Mouse (Mus musculus) forebrain, embryonic 16.5 days (tissue): ENCODE measurements around the gene Mier2. TPM values are rescaled to one million over a fixed set of nuclear protein-coding genes. Genes with fewer than 3 reads are reported as not detected.
A peak's percentile ranks its signal among the peaks of the same experiment; 100 is the strongest.

Source experiments
- ATAC-seq: fragments of 200-750 bp; cut with Nextera tagmentation; 2 replicates; pipeline ENCODE4 v1.8.0; 2017; ENCODE audit warnings: mild to moderate bottlenecking, moderate library complexity
- H3K27ac ChIP-seq: fragments of 300-500 bp; sonication (generic); 2 replicates; pipeline ENCODE4 v1.5.1; 2014; ENCODE audit warnings: low read length, control low read depth
- H3K27me3 ChIP-seq: fragments of 300-500 bp; sonication (generic); replicated peaks from 2 replicates; pipeline ENCODE4 v1.6.1; 2014; ENCODE audit warnings: low read length; ENCODE audit not compliant: control insufficient read depth, insufficient read depth
- H3K36me3 ChIP-seq: fragments of 300-500 bp; sonication (generic); 2 replicates; pipeline ENCODE4 v1.6.1; 2014; ENCODE audit not compliant: control insufficient read depth, insufficient read depth
- H3K4me1 ChIP-seq: fragments of 300-500 bp; sonication (generic); replicated peaks from 2 replicates; pipeline ENCODE4 v1.6.1; 2014; ENCODE audit warnings: low read length; ENCODE audit not compliant: control insufficient read depth, insufficient read depth
- H3K4me2 ChIP-seq: fragments of 300-500 bp; sonication (generic); 2 replicates; pipeline ENCODE4 v1.6.1; 2014; ENCODE audit warnings: mild to moderate bottlenecking, low read length, control low read depth
- H3K4me3 ChIP-seq: fragments of 300-500 bp; sonication (generic); replicated peaks from 2 replicates; pipeline ENCODE4 v1.5.1; 2014; ENCODE audit warnings: mild to moderate bottlenecking, low read length, control low read depth
- H3K9ac ChIP-seq: fragments of 300-500 bp; sonication (generic); replicated peaks from 2 replicates; pipeline ENCODE4 v1.6.1; 2014; ENCODE audit warnings: low read depth, low read length, control low read depth
- H3K9me3 ChIP-seq: fragments of 300-500 bp; sonication (generic); 2 replicates; pipeline ENCODE4 v1.6.1; 2016; ENCODE audit warnings: low read length; ENCODE audit not compliant: control insufficient read depth
- WGBS: fragments of 180-500 bp; shearing (Covaris S2); extraction: QIAGEN DNeasy Blood & Tissue Kit; methylation state at CpG from one replicate; pipeline ENCODE4 v1.1.7; 2014; 5-methylcytosine and 5-hydroxymethylcytosine counted together
- polyA plus RNA-seq: library from polyadenylated mRNA; unstranded; fragments of >200 nt; fragmentation: Nextera tagmentation; extraction: Ambion mirVana; gene quantifications from 2 replicates; pipeline ENCODE4 v1.2.1, GENCODE M21; 2015

Gene Mier2
- polyA plus RNA-seq, 1 experiment from 2014 or later = 68.5 TPM

DNA sequence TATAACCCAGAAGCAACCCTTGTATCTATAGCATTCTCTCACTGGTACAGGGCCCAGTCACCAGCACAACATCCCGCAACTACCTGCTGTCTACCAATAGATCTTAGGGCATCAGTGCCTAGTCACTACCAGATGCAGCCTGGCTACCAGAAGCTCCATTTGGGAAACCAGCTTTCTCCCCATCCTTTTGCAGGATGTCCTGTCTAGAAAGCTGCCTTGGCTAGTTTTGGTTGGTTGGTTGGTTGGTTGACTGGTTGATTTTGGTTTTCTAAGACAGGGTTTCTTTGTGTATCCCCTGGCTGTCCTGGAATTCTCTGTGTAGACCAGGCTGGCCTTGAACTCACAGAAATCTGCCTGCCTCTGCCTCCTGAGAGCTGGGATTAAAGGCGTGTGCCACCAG lies 4.7 kb upstream of the Mier2 start:
- Histone ChIP-seq H3K27me3 (no peaks in the 10 kb centered on the region), H3K9ac (no peak overlapping the region), H3K4me1 (peaks cover 5% of the 10 kb centered on the region), H3K4me2 (no peak overlapping the region), H3K4me3 (no peak overlapping the region), H3K9me3 (no peaks in the 10 kb centered on the region), H3K27ac (no peak overlapping the region), H3K36me3 (no peaks in the 10 kb centered on the region)
- 92% methylated on average over 2 of the region's 2 CpGs for WGBS
- no peak for ATAC-seq

DNA sequence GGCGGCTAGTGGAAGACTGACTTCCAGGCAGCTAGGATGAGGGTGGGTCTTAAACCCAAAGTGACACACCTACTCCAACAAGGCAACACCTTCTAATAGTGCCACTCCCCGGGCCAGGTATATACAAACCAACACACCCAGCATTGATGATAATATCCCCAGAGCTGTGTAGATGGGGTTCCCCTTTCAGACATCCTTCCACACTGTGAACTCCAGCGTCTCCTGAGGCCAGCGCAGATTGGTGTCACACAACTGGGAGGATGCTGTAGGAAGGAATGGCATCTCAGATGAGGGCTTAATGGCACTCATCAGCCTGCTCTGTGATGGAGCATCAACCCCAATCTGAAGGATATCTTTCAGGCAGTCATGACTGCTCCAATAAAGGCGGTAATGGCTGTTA lies 2.5 kb upstream of the Mier2 start:
- ATAC-seq = no peak
- Histone ChIP-seq H3K4me3 (no peak overlapping the region), H3K4me1 (peaks cover 19% of the 10 kb centered on the region), H3K9ac (no peak overlapping the region), H3K9me3 (no peaks in the 10 kb centered on the region), H3K27me3 (no peaks in the 10 kb centered on the region), H3K36me3 (no peaks in the 10 kb centered on the region), H3K27ac (no peak overlapping the region), H3K4me2 (no peak overlapping the region)
- WGBS = 98% methylated on average over 5 of the region's 5 CpGs

DNA sequence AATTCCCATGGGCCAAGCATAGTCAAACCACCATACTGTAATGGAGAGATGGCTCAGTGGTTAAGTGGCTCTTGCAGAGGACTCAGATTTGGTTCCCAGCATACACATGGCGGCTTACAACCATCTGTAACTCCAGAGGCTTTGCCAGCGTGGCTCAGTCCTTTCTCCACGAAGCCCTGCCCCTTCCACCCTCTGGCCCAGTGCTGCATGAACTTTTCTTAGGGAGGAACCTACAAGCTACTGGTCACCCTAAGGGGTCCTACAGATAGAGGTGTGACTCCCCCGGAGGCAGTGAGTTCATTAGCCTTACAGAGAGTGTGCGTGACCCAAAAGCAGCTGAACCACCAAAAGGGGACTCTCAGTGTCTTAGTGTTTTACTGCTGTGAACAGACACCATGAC lies 2.0 kb upstream of the Mier2 start:
- Histone ChIP-seq H3K36me3 (no peaks in the 10 kb centered on the region), H3K9me3 (no peaks in the 10 kb centered on the region), H3K27ac (no peak overlapping the region), H3K27me3 (no peaks in the 10 kb centered on the region), H3K4me1 (peaks cover 23% of the 10 kb centered on the region), H3K9ac (no peak overlapping the region), H3K4me3 (no peak overlapping the region), H3K4me2 (no peak overlapping the region)
- WGBS = 87% methylated on average over 5 of the region's 5 CpGs
- no peak for ATAC-seq

DNA sequence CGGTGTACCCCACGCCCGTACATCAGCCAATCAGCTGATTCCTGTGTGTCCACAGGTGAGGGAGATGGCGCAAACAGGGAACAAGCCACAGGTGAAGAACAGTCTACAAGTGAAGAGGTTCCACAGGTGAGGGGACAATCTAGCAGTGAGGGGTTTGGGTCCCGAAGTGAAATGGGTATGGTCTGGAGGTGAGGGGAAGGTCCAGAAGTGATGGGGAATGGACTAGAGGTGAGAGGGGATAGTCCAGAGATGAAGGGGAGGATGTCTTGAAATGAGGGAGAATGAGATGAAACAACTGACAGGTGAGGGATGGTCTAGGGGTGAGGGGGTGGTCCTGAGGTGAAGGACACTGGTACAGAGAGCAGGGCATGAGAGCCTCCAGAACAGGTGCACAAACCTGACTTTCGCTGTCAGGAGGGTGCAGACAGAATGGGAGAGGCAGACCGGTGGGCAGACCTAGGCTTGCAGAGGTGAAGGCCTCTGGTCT lies 282 bp upstream of the Mier2 start:
- no peaks in the 10 kb centered on the region for H3K27me3 ChIP-seq
- peak; percentile 9; the same call in 1 of the 2 replicates for ATAC-seq
- H3K4me3 ChIP-seq = peak overlapping the region; percentile 66
- peaks cover 23% of the 10 kb centered on the region for H3K4me1 ChIP-seq
- no peaks in the 10 kb centered on the region for H3K9me3 ChIP-seq
- no peaks in the 10 kb centered on the region for H3K36me3 ChIP-seq
- peak overlapping the region; percentile 90 for H3K9ac ChIP-seq
- peak overlapping the region; percentile 76 for H3K4me2 ChIP-seq
- WGBS = 22% methylated on average over 7 of the region's 7 CpGs
- H3K27ac ChIP-seq = no peak overlapping the region

DNA sequence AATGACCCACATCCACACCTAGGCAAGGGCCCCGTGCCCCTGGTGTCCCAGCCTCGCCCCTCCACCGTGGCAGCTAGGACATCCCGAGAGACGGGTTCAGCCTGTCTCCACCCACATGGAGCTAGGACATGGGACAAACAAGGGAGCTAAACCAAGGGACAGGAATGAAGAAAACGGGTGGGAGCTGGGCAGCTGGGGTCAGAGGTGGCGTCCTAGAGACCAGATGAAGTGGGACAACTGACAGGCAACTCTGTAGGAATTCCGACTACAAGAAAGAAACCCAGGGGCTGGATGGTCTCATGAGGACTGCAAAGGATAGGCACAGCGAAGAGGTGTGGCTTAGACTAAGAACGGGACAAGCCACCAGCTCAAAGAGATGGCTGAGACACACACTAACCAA lies 1.3 kb downstream of the Mier2 start:
- WGBS = 35% methylated on average over 10 of the region's 10 CpGs
- Histone ChIP-seq H3K4me2 (peak overlapping the region; percentile 76), H3K4me1 (peaks cover 23% of the 10 kb centered on the region), H3K4me3 (peak overlapping the region; percentile 66), H3K36me3 (peaks cover 8% of the 10 kb centered on the region), H3K27ac (no peak overlapping the region), H3K27me3 (no peaks in the 10 kb centered on the region), H3K9ac (peak overlapping the region; percentile 90; the same call in 1 of the 2 replicates), H3K9me3 (no peaks in the 10 kb centered on the region)
- ATAC-seq = peak; percentile 3; the same call in 1 of the 2 replicates

DNA sequence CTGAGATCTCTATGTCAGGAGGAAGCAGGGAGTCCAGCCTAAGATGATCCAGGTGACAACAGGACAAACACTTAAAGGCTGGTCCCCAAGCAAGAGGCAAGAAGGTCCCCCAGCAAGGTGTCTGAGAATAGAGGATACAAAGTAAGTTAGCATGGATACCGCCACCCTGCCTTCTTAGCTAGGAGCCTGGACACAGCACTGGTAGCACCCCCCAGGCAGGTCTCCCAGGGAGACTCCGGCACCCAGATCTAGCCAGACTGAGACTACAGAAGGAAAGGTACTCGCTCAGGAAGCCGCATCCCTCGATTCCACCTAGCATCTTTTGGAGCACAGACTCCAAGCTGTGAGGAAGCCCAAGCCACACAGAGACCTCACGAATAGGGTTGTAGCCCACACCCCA lies 1.8 kb downstream of the Mier2 start:
- no peak overlapping the region for H3K4me3 ChIP-seq
- no peak overlapping the region for H3K27ac ChIP-seq
- peaks cover 12% of the 10 kb centered on the region for H3K36me3 ChIP-seq
- WGBS = 93% methylated on average over 6 of the region's 6 CpGs
- H3K4me2 ChIP-seq = peak overlapping the region; percentile 76
- no peaks in the 10 kb centered on the region for H3K27me3 ChIP-seq
- H3K9ac ChIP-seq = no peak overlapping the region
- H3K4me1 ChIP-seq = peaks cover 23% of the 10 kb centered on the region
- ATAC-seq = no peak
- H3K9me3 ChIP-seq = no peaks in the 10 kb centered on the region

DNA sequence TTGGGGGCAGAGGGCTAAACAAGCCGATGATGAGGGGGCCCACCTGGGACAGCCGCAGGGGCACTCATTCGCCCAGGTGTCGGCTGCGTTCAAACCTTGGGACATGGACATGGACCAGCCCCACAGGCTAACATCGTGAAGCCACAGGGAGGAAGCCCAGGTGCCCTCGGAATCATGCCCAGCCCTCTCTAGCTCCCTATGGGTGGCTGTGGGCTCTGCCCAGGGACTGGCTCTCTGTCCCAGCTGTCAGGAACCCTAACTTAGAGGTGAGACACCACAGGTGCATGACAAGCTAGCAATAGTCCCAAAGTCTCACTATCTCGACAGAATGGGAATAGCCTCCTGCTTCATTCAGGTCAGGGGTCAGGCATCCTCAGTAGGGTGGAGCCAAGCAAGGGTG lies 2.5 kb downstream of the Mier2 start:
- Histone ChIP-seq H3K4me1 (peaks cover 23% of the 10 kb centered on the region), H3K27ac (no peak overlapping the region), H3K9ac (no peak overlapping the region), H3K27me3 (no peaks in the 10 kb centered on the region), H3K36me3 (peaks cover 16% of the 10 kb centered on the region), H3K4me2 (no peak overlapping the region), H3K4me3 (no peak overlapping the region), H3K9me3 (no peaks in the 10 kb centered on the region)
- no peak for ATAC-seq
- 93% methylated on average over 8 of the region's 8 CpGs for WGBS

DNA sequence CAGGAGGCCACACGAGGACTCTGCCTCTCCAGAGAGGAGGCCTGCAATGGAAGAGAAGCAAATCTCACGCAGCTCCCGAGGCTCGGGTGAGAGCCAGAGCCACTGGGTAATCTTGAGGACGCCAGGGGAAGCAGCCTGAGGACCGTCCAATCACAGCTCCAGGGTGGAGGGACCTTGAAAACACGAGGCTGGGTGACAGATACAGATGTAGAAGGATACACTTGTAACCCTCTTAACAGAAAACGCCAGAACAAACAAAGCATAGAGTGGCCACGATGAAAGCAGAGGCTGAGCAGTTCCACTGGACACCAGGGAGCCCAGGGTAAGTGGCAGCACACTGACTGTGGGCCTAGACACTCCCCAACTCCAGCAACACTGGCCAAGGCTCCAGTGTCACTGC lies 4.6 kb downstream of the Mier2 start:
- Histone ChIP-seq H3K9me3 (no peaks in the 10 kb centered on the region), H3K36me3 (peaks cover 30% of the 10 kb centered on the region), H3K4me3 (no peak overlapping the region), H3K4me1 (peaks cover 22% of the 10 kb centered on the region), H3K4me2 (no peak overlapping the region), H3K9ac (no peak overlapping the region), H3K27me3 (no peaks in the 10 kb centered on the region), H3K27ac (no peak overlapping the region)
- no peak for ATAC-seq
- WGBS = 82% methylated on average over 9 of the region's 9 CpGs

DNA sequence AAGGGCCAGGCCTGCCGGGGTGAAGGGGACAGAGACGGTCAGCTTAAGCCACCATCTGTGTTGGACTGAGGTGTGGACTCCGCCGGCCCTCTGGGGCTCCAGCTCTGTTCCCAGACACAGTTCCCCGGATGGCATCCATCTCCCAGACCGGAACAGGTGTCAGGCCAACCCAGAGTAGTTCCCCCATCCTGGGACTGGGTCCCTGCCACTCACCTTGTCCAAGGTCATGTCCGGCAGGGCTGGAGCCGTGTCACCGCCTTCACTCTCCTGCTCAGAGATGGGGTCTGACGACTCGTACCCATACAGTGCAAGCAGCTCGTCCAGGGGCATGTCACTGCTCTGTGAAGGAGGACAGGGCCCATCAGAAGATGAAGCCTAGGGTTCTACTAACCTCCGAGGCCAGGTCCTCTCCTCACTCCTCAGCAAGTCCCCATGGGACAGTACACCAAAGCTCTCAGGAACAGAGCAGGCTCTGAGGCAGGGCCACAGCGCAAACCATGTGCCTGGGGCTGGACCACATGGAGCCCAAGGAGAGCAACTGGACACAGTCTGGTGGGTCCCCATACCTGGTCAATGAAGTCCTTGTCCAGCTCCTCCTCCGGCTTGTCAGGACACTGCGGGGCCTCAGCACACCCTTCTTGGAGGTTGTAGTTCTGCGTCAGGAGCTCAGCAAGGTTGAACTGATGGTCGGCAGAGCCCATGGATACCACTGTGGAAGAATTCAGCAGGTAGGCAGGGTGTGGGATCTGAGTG lies 5.9 kb downstream of the Mier2 start:
- Histone ChIP-seq H3K4me3 (no peak overlapping the region), H3K9me3 (no peaks in the 10 kb centered on the region), H3K36me3 (peaks cover 37% of the 10 kb centered on the region), H3K27me3 (no peaks in the 10 kb centered on the region), H3K4me1 (peaks cover 17% of the 10 kb centered on the region), H3K27ac (no peak overlapping the region), H3K4me2 (no peak overlapping the region), H3K9ac (no peak overlapping the region)
- no peak for ATAC-seq
- 94% methylated on average over 18 of the region's 18 CpGs for WGBS
